Mouse (Mus musculus) cerebellum, postnatal 14 days (tissue): ENCODE measurements around the gene Syce2.
"Not testable (repeated sequence)": the region's sequence is repeated elsewhere in the genome, so short reads cannot be mapped to it uniquely, and the experiment has no call there.

Source experiments
- DNase-seq, 2 experiments: peaks; one replicate each; pipeline ENCODE4 v3.0.0; 2021; ENCODE audit warnings: mixed read lengths in 2 of 2

Gene Syce2

GRCm38 (mm10) chr8:84871376-84872308, at the start of gene Syce2:
Gene Syce2, plus strand, starts transcription at chr8:84872111.
- peak; percentile 71 to 84 for DNase-seq

- DNase-seq, result peak in 1 of 2 experiments; percentile 11
These were observed 49.2 kb upstream of the Syce2 start, which contains the start of gene Dand5 for GRCm38 (mm10) chr8:84822723-84823122. Gene Dand5, minus strand, starts transcription at chr8:84822823.

DNA sequence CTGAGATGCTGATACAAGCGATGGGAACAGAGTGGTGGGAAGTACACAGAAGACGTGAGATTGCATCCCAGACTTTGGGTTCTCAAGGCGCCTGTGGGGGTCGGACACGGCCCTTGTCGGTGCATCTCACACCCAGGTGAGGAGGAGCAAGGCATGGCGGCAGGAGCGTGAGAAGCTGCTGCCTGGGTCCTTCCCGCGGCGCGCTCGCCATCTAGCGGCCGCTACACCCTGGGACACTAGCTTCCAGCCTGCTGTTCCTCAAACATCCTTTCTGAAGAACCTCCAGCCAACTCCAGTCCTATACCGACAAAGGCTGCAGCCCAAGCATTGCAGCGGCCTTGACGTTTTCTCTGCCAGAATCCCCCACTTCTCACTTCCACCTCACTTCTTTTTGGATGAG, 48.3 kb upstream of the Syce2 start:
- DNase-seq, result peak; percentile 82 to 84

- no peak for DNase-seq
These were observed 46.3 kb upstream of the Syce2 start for GRCm38 (mm10) chr8:84825636-84826035.

DNA sequence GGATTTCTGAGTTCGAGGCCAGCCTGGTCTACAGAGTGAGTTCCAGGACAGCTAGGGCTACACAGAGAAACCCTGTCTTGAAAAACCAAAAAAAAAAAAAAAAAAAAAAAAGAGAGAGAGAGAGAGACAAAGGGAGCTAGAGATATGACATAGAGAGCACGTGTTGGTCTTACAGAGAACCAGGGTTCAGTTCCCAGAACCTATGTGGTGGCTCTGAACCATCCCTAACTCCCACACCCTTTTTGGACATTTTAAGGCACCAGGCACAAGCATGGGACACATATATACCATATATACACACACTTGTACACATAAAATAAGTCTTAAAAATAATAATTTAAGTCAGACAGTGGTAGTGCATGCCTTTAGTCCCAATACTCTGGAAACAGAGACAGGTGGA, 45.4 kb upstream of the Syce2 start:
- DNase-seq, result not testable (repeated sequence)

GRCm38 (mm10) chr8:84831490-84831889, 40.4 kb upstream of the Syce2 start, which contains the start of gene Gadd45gip1:
Gene Gadd45gip1, plus strand, starts transcription at chr8:84831522.
- no peak for DNase-seq

- DNase-seq, result peak; percentile 84 to 88
These were observed 39.7 kb upstream of the Syce2 start for GRCm38 (mm10) chr8:84832034-84832717.

- DNase-seq, result no peak
These were observed 38.9 kb upstream of the Syce2 start for GRCm38 (mm10) chr8:84832759-84833742.

GRCm38 (mm10) chr8:84834002-84834865, 37.7 kb upstream of the Syce2 start:
- DNase-seq, result peak; percentile 66 to 73

GRCm38 (mm10) chr8:84834866-84835855, 36.8 kb upstream of the Syce2 start:
- peak; percentile 94 to 97 for DNase-seq

GRCm38 (mm10) chr8:84837149-84837911, 34.6 kb upstream of the Syce2 start:
- DNase-seq, result peak; percentile 56 to 66

DNA sequence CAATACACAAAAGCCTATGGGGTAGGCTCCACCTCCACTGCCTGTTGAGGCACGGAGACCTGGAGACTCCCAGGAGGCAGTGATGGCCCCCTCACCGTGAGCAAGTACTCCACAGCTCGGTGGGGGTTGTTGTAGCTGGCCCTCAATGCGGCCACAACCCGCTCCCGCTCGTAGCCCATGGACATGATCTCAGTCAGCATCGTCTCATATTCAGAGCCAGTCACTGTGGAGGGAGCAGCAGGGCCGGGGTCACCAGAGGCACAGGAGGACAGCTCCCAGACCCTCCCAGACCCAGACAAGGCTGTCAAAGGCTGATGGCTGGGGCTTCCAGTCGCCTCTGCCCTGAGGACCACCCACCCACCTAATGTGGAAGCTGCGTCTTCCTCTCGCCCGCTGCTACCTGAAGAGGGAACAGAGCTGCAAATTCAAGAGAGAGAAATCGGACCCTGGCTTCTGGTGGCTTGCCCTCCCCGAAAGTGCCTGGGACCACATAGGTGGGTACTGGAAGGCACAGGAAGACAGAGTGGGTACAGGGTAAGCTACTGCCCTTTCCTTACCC, 33.9 kb upstream of the Syce2 start:
- DNase-seq, result no peak

GRCm38 (mm10) chr8:84838513-84838912, 33.4 kb upstream of the Syce2 start:
- DNase-seq, result no peak

DNA sequence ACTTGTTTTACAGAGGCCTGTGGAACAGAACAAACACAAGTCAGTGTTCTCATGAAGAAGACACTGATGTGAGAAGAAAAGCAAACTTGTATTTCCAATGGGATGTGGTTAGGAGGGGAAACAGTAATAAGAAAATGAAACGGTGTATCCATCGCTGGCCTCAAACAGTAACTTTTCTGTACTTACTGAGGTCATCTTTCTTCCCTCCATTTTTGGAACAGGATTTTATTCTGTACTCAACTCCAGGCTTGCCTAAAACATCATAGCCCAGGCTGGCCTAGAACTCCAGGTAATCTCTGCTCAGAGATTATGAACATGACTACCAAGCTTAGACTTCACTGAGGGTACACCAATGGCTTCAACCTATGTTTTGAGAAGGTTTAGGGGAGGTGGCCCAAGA, 32.5 kb upstream of the Syce2 start:
- DNase-seq, result no peak

GRCm38 (mm10) chr8:84839875-84840247, 32.0 kb upstream of the Syce2 start:
- DNase-seq, result no peak

DNA sequence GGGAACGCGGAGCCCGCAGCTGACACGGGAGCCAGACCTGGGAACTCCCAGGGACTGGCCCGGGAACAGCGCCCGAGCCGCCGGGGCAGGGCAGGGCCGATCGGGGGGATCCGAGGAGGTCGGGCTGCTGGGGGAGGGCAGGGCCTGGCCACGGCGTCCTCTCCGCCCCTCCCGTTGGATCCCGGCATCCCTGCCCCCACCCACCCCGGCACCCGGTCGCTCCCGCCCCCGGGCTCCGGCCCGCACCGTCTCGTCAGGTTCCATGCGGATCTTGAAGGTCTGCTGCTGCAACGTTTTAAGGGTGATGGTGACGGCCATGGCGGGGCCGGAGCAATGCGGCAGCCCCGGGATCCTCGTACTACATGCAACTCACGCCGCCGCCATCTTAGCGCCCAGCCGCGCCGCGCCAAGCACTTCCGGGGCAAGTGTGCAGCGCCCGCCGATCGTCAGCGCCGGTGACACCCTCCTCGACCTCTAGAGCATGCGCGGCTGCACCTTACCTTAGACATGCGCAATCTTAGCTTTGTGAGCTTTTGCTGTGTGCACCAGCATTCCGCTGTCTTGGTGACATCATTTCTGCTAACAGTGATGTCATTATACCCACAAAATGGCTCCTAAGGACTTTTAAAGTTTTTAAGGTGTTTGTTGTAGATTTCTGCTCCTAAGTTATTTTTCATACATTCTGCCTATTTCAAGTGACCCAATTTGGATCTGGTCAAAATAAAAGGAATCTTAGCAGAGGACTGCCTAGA, 31.5 kb upstream of the Syce2 start, which contains the start of gene Rad23a:
Gene Rad23a, minus strand, starts transcription at position 418 of the 752 bp plus-strand sequence.
- peak; percentile 93 to 94 for DNase-seq

DNA sequence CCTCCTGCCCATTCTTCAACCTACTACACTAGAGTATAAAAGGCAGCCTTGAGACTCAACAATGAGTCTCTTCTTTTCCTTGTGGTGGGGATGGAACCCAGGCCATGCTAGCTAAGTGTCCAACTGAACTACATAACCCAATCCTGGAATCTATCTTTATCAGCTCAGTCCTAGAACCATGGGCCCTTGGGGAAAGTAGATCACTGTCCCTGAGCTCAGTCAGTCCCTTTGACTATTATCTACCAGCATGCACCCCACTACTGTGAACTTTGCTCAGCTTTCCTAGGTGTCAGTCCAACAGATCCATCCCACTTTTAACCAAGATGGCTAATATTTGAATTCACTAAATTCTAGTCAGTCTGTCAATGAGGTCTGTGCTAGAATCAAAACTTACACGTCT, 30.4 kb upstream of the Syce2 start:
- no peak for DNase-seq

DNA sequence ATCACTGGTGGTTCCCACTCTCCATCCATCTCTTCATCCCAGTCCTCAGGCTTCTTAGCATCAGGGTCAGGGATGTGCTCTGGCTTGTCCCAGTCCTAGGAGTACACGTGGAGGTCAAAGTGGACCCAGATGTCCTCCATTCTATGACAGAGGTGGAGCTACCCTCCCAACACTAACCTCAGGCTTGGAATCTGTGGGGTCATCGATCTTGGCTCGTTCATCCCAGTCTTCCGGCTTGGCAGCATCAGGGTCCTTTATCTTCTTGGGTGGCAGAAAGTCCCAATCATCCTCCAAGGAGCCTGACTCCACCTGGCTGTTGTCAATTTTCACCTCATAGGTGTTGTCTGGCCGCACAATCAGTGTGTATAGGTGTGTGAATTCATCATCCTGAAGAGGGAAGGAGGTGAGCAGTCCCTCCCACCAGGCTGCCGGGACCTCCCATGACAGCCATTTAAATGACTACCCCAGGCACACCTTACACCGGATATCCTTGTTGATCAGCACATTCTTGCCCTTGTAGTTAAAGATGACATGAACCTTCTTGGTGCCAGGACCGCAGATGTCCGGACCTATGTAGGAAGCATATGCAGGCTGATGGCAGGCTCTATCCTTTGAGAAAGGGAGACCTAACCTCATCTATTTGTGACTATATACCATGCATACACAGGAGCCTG, 27.4 kb upstream of the Syce2 start:
- DNase-seq, result no peak
